Mouse (Mus musculus) kidney, embryonic 16.5 days (tissue): Measurements from ENCODE around the gene Timp4. TPM values are rescaled to one million over a fixed set of nuclear protein-coding genes. Genes with fewer than 3 reads are reported as not detected.
A peak's percentile ranks its signal among the peaks of the same experiment; 100 is the strongest.
"Not testable (repeated sequence)": the region's sequence is repeated elsewhere in the genome, so short reads cannot be mapped to it uniquely, and the experiment has no call there.

Experiments
- ATAC-seq: fragments of 200-750 bp; cut with Nextera tagmentation; 2 replicates; pipeline ENCODE4 v1.8.0; 2017; ENCODE audit warnings: moderate TSS enrichment; ENCODE audit not compliant: low FRiP score, low TSS enrichment
- H3K27ac ChIP-seq: fragments of 300-500 bp; sonication (generic); 2 replicates; pipeline ENCODE4 v1.5.1; 2014; ENCODE audit warnings: low read length
- H3K27me3 ChIP-seq: fragments of 300-500 bp; sonication (generic); 2 replicates; pipeline ENCODE4 v1.6.1; 2014; ENCODE audit warnings: low read length, control low read depth, mixed read lengths; ENCODE audit not compliant: insufficient read depth
- H3K36me3 ChIP-seq: fragments of 300-500 bp; sonication (generic); 2 replicates; pipeline ENCODE4 v1.6.1; 2014; ENCODE audit warnings: low read length, control low read depth, mixed read lengths; ENCODE audit not compliant: insufficient read depth
- H3K4me1 ChIP-seq: fragments of 300-500 bp; sonication (generic); 2 replicates; pipeline ENCODE4 v1.6.1; 2014; ENCODE audit warnings: low read length, control low read depth, mixed read lengths; ENCODE audit not compliant: insufficient read depth
- H3K4me2 ChIP-seq: fragments of 300-500 bp; sonication (generic); replicated peaks from 2 replicates; pipeline ENCODE4 v1.6.1; 2014; ENCODE audit warnings: low read depth, low read length
- H3K4me3 ChIP-seq: fragments of 300-500 bp; sonication (generic); 2 replicates; pipeline ENCODE4 v1.5.1; 2014; ENCODE audit warnings: mild to moderate bottlenecking, low read length
- H3K9ac ChIP-seq: fragments of 300-500 bp; sonication (generic); replicated peaks from 2 replicates; pipeline ENCODE4 v1.6.1; 2014; ENCODE audit warnings: low read length
- H3K9me3 ChIP-seq: fragments of 300-500 bp; sonication (generic); 2 replicates; pipeline ENCODE4 v1.6.1; 2016; ENCODE audit warnings: low read length, control low read depth
- WGBS: fragments of 180-500 bp; shearing (Covaris S2); extraction: QIAGEN DNeasy Blood & Tissue Kit; methylation state at CpG from one replicate; pipeline ENCODE4 v1.1.7; 2014; 5-methylcytosine and 5-hydroxymethylcytosine counted together
- polyA plus RNA-seq: library from polyadenylated mRNA; unstranded; fragments of >200 nt; fragmentation: Nextera tagmentation; extraction: Ambion mirVana; gene quantifications from 2 replicates; pipeline ENCODE4 v1.2.1, GENCODE M21; 2015

The Timp4 gene
- polyA plus RNA-seq, 1 experiment from 2014 or later, result 0.56 TPM

DNA sequence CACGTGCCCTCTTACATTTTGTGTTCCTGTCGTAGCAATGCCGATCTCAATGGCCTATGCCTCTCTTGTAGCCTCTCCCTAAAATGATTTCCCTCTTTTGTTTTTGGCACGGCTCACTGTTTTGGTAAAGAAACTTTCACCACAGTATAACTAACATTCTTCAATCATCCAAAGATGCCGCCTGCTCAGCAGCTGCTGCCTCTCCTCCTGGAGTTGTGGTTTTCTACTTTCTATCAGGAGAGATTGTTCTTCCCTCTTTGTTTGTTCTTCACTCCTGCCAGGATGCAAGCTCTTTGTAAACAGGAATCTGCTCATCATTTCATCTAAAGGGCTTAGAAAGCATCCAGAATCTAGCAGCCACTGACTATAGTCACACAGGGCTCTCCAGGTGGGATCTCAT is 14.8 kb upstream of the Timp4 start:
- H3K27me3 ChIP-seq, result no peaks in the 10 kb centered on the region
- no peaks in the 10 kb centered on the region for H3K9me3 ChIP-seq
- peaks cover 13% of the 10 kb centered on the region for H3K4me1 ChIP-seq
- no peak overlapping the region for H3K9ac ChIP-seq
- H3K4me3 ChIP-seq, result no peak overlapping the region
- H3K27ac ChIP-seq, result no peak overlapping the region
- H3K36me3 ChIP-seq, result no peaks in the 10 kb centered on the region
- ATAC-seq, result no peak
- H3K4me2 ChIP-seq, result no peak overlapping the region
- WGBS, result 77% methylated on average over 5 of the region's 5 CpGs

DNA sequence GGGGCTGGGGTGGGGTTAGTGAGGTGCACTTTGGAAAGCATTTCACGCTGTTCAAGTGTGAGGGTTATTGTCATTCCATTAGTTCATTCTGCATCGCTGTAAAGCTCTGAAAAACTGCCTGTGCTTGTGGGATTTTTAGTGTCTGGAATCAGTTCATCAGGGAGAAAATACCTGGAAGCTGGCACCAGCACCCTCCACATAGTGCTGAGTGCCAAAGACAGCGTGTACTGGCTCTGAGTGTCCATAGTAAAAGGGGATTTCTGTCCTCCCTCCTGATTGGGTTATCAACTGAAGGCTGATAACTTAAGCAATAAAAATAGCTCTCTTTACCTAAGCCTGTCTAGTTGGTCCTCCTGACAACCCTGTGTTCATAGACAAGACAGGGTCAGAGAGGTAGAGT is 8.5 kb upstream of the Timp4 start:
- no peak overlapping the region for H3K27ac ChIP-seq
- no peaks in the 10 kb centered on the region for H3K36me3 ChIP-seq
- no peak overlapping the region for H3K4me2 ChIP-seq
- H3K9ac ChIP-seq, result no peak overlapping the region
- H3K9me3 ChIP-seq, result no peaks in the 10 kb centered on the region
- ATAC-seq, result no peak
- no peaks in the 10 kb centered on the region for H3K27me3 ChIP-seq
- 91% methylated on average over 3 of the region's 3 CpGs for WGBS
- H3K4me3 ChIP-seq, result no peak overlapping the region
- no peaks in the 10 kb centered on the region for H3K4me1 ChIP-seq

DNA sequence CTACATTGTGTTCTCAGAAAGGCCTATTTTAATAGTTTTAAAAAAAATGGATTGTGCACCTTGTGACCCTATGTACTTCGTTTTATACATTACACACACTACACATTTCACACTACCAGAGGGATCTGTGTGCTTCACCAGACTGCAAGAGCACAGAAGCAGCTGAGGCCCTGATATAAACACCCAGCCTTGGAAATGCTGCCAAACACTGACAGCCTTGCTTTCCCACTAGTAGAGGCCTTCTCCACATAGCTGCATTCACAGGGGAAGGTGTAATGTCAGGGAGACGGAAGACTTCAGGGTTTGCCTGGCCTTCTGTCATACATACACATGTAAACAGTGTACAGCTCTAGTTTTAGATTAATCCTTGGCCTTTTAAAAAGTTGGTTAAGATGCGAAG is 3.2 kb upstream of the Timp4 start:
- H3K4me1 ChIP-seq, result peaks cover 8% of the 10 kb centered on the region
- no peak overlapping the region for H3K4me2 ChIP-seq
- H3K9ac ChIP-seq, result no peak overlapping the region
- no peaks in the 10 kb centered on the region for H3K36me3 ChIP-seq
- WGBS, result 81% methylated on average over 3 of the region's 3 CpGs
- H3K27ac ChIP-seq, result no peak overlapping the region
- H3K27me3 ChIP-seq, result no peaks in the 10 kb centered on the region
- no peaks in the 10 kb centered on the region for H3K9me3 ChIP-seq
- no peak for ATAC-seq
- no peak overlapping the region for H3K4me3 ChIP-seq

DNA sequence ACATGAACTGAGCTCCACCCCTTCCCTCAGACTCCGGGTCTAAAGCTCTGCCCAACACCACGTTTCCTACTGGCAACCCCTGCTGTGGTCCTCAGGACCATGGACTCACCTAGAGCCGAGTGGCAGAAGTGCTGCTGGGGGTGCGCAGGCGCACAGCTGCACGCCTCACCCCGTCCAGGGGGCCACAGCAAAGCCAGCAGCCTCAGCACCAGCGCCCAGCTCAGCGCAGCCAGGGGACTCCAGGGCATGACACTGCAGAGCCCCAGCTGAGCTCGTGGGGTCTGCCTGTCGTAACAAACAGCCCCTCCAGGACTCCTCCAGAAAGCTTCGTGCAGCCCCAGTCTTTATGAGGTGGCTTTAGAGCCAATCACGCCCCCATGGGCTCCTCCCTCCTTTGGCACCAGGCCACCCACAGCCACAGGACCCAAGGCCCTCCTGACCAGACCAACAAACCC is 447 bp downstream of the Timp4 start:
- Histone ChIP-seq H3K27ac (no peak overlapping the region), H3K4me3 (peak overlapping the region; percentile 30), H3K27me3 (no peaks in the 10 kb centered on the region), H3K9ac (peak overlapping the region; percentile 49), H3K36me3 (no peaks in the 10 kb centered on the region), H3K4me2 (peak overlapping the region; percentile 52), H3K9me3 (no peaks in the 10 kb centered on the region), H3K4me1 (peaks cover 8% of the 10 kb centered on the region)
- peak; percentile 42; the same call in 1 of the 2 replicates for ATAC-seq
- WGBS, result under 1% methylated on average over 13 of the region's 13 CpGs

DNA sequence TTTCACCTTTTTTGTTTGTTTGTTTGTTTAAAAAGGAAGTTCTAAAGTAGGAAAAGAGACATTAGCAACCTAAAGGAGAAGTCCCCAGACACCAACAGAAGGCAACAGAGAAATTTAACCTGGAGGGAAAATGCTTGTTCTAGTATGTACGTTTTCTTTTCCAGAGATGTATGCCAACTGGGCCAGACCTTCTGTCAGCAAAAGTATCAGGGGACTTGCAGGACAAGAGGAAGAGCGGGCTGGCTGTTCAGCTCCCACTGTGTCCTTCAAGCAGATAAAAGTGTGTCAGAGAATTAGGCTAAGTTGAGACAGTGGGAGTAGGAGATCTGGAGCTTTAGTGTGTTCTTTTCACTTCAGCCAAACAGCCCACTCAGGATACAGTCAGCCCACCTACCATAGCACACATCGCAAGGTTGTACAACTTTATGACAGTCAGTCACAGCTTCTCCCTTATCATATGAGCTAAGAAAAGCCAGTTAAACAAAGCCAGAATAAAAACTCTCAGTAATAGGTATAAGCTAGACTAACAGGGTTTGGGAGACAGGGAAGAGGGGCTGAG is 6.4 kb downstream of the Timp4 start:
- WGBS, result 86% methylated on average over 3 of the region's 3 CpGs
- H3K4me3 ChIP-seq, result no peak overlapping the region
- no peak overlapping the region for H3K9ac ChIP-seq
- H3K4me2 ChIP-seq, result no peak overlapping the region
- no peak overlapping the region for H3K27ac ChIP-seq
- ATAC-seq, result no peak
- no peaks in the 10 kb centered on the region for H3K9me3 ChIP-seq
- H3K36me3 ChIP-seq, result no peaks in the 10 kb centered on the region
- no peaks in the 10 kb centered on the region for H3K27me3 ChIP-seq
- no peaks in the 10 kb centered on the region; the same call in 1 of the 2 replicates for H3K4me1 ChIP-seq

DNA sequence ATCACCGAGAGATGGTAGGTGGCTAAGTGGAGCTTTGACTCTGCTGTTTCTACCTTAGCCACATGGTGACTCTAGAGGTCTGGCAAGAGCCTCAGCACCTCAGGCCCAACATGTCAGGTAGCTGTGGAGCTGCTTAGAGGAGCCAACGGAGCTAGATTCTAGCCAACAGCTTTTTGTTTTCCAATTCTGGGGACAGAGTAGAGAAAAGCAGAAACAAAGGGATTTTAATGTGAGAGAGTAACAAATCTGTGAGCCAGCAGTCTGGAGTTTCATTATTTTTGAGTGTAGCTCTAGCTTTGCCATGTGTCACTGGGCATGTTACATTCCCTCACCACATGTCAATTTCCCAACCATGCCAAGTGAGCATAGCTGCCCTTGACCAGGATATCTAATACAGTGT is 7.8 kb downstream of the Timp4 start:
- Histone ChIP-seq H3K36me3 (no peaks in the 10 kb centered on the region), H3K9ac (no peak overlapping the region), H3K4me3 (no peak overlapping the region), H3K4me1 (no peaks in the 10 kb centered on the region; the same call in 1 of the 2 replicates), H3K4me2 (no peak overlapping the region), H3K27ac (no peak overlapping the region), H3K27me3 (no peaks in the 10 kb centered on the region), H3K9me3 (no peaks in the 10 kb centered on the region)
- ATAC-seq, result no peak
- 76% methylated on average over 2 of the region's 2 CpGs for WGBS

DNA sequence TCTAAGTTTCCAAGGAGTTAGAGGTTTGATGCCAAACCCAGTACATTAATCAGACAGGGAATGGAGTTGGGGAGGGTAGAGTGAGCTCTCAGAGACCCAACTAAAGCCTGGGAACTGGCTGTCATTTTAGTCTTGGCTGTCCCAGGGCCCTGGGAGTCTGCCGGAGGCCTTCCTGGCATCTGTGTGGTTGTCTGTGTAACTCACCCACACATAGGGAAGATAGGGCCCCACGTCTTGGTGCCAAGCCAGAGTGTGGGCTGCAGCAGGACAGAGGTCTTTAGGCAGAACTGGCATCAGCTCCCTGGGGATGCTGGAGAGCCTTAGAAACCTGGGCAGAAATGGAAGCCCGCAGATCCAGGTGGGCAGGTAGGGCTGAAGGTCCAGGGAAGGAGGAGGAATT is 10.1 kb downstream of the Timp4 start:
- no peak for ATAC-seq
- H3K9ac ChIP-seq, result no peak overlapping the region
- 81% methylated on average over 3 of the region's 3 CpGs for WGBS

DNA sequence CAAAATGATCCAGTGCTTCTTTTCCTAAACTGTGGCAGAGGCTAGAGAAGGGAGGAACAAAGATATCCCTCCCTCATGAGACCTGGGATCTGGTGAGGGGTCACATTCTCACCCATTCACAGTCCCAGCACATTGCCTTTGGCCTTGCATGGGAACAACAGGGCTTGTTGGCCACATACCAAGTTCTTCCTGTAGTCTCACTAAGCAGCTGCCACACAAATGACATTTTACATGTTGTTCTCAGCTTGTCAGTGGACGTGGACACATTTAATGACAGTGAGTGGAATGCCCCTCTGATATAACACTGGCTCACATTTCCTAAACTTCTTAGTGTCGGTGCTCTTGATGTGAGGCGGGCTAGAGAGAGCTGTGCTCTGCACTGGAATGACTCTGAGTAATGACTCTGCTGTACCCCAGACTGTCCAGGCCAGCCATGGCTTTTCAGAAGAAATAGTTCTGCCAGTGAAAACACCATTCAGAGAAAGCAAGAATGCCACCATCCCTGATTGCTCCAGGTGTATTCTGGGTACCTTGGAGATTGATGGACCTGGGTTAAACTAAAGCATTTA is 10.8 kb downstream of the Timp4 start:
- Histone ChIP-seq H3K4me1 (no peaks in the 10 kb centered on the region; the same call in 1 of the 2 replicates), H3K9me3 (no peaks in the 10 kb centered on the region), H3K4me3 (no peak overlapping the region), H3K27ac (no peak overlapping the region), H3K9ac (no peak overlapping the region), H3K27me3 (no peaks in the 10 kb centered on the region), H3K36me3 (no peaks in the 10 kb centered on the region), H3K4me2 (no peak overlapping the region)
- whole genome bisulfite sequencing, result 62% methylated on average over 3 of the region's 3 CpGs
- ATAC-seq, result no peak

More for the DNA sequence above, 10.1 kb downstream of the Timp4 start:
- no peaks in the 10 kb centered on the region for H3K9me3 ChIP-seq
- no peaks in the 10 kb centered on the region for H3K36me3 ChIP-seq
- H3K27ac ChIP-seq, result no peak overlapping the region
- no peak overlapping the region for H3K4me2 ChIP-seq
- H3K4me1 ChIP-seq, result no peaks in the 10 kb centered on the region; the same call in 1 of the 2 replicates
- no peaks in the 10 kb centered on the region for H3K27me3 ChIP-seq
- H3K4me3 ChIP-seq, result no peak overlapping the region

DNA sequence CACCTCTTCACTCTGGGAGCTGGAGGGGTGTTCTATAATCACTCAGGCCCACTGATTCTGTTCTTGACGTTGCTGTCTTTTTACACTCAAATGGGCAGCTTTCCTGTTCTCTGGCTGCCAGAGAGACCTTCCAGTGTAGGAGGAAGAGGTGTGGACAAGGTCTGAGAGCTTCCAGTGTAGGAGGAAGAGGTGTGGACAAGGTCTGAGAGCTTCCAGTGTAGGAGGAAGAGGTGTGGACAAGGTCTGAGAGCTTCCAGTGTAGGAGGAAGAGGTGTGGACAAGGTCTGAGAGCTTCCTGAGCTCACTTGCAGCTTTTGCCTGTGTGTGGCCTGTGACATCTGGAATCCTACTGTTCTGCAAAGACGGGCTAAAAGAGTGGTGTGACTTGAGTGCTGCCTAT is 11.6 kb downstream of the Timp4 start:
- H3K9me3 ChIP-seq, ATAC-seq, H3K4me3 ChIP-seq, H3K4me1 ChIP-seq, H3K36me3 ChIP-seq, H3K4me2 ChIP-seq, H3K9ac ChIP-seq, H3K27me3 ChIP-seq: not testable (repeated sequence)
- H3K27ac ChIP-seq, result 0 out of 2 replicates have a peak overlapping the region, but pooled peaks have one; percentile 32
- 26% methylated on average over 2 of the region's 2 CpGs for WGBS

DNA sequence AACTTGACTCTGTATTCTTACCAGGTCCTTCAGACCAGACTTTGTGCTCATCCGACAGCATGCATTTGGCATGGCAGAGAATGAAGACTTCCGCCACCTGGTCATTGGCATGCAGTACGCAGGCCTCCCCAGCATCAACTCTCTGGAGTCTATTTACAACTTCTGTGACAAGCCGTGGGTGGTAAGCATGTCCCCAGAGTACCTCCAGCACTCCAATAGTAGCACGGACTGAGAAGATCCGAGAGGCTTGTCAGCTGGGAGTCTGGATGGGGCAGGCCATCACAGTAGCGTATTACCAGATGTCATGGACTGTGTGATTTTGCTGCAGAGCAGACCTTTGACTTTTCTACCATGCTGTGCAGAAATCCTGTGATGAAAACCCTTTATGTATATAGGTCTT is 12.7 kb downstream of the Timp4 start:
- WGBS, result 79% methylated on average over 7 of the region's 7 CpGs

More for the DNA sequence above, 12.7 kb downstream of the Timp4 start:
- Histone ChIP-seq H3K4me2 (no peak overlapping the region), H3K4me3 (no peak overlapping the region), H3K9ac (no peak overlapping the region), H3K27ac (no peak overlapping the region), H3K4me1 (no peaks in the 10 kb centered on the region; the same call in 1 of the 2 replicates), H3K36me3 (no peaks in the 10 kb centered on the region), H3K9me3 (no peaks in the 10 kb centered on the region), H3K27me3 (no peaks in the 10 kb centered on the region)
- no peak for ATAC-seq
